Comparison of ENCODE assay signal across 25 mouse cellular contexts in the genomic region with DNA sequence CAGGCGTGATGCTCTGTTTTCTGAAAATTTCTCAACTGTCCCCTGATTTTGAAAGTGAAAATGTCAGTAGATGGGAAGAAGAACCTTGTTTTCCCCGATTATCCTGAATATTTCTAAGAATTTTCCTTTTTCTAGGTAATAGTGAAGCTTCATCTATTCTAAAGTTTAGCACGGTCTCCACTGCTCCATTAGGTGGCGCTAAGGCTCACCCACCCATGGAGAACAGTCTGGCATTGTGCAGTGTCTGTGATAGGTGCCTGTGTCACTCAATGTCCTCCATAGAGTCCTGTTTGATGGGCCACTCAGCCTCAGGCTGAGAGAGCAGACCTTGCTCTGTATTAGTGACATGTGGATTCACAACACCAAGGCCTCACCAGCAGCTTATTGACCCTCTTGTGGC.
DNase-seq lines count a peak whose midpoint lies in the region; ATAC-seq and TF ChIP-seq lines count a peak whose summit lies in the region.
"Had no signal": no experiment of that assay in that cellular context is flagged by ENCODE, and none has a peak within 500 bp of the region (broad histone marks: within the 10 kb centered on the region; RNA-seq: fewer than 3 reads in every experiment).

No protein-coding gene starts in this region.

- DNase-seq in embryo, embryonic 10.5 days (ENCODE audit: low spot score), result peak; percentile 4
- no peak for DNase-seq in embryo, embryonic 9.5 days (ENCODE audit: extremely low spot score)
- no peak for DNase-seq in liver, embryonic 14.5 days (ENCODE audit: low read depth in 3 of 3, low spot score in 3 of 3)
- DNase-seq in liver, embryonic 11.5 days (ENCODE audit: low spot score), result no peak
- DNase-seq in 416B (ENCODE audit: low read depth) (peak; percentile 11), ES-CJ7 (ENCODE audit: low read depth, low spot score) (peak; percentile 10)
- no peak for DNase-seq in left cerebral cortex, adult 2 months (ENCODE audit: extremely low spot score in 1 of 2, low spot score in 2 of 2)
- no peak for DNase-seq in cerebellum, adult 9-10 months
- DNase-seq: adrenal gland, adult 2 months; B cell, adult 2 months; cerebellum, postnatal 10 days; gastrocnemius, postnatal 14 days; heart, postnatal 4 days; kidney, adult 2 months; kidney, postnatal 14 days; lung, postnatal 10 days; right cerebral cortex, postnatal 4 days; thymus, postnatal 25 days had no signal

- no peak overlapping the region for H3K4me2 ChIP-seq in liver, embryonic 14.5 days (ENCODE audit: low read depth)
- H3K4me2 ChIP-seq in liver, embryonic 11.5 days, result no peak overlapping the region
- H3K4me2 ChIP-seq: forebrain, embryonic 12.5 days; heart, embryonic 15.5 days; midbrain, embryonic 13.5 days had no signal

- no peaks in the 10 kb centered on the region for H3K36me3 ChIP-seq in liver, embryonic 14.5 days (replicated peaks; ENCODE audit: control insufficient read depth, insufficient read depth, low read depth)
- H3K36me3 ChIP-seq in liver, embryonic 11.5 days (ENCODE audit: control insufficient read depth, insufficient read depth, low read length), result no peaks in the 10 kb centered on the region
- H3K36me3 ChIP-seq: forebrain, embryonic 12.5 days; G1E; heart, embryonic 15.5 days; limb, embryonic 10.5 days; midbrain, embryonic 13.5 days had no signal

- 40% methylated on average over 4 of the region's 4 CpGs for WGBS in liver, embryonic 14.5 days (ENCODE audit: insufficient replicate concordance)
- WGBS in liver, embryonic 11.5 days, result 59% methylated on average over 4 of the region's 4 CpGs

- H3K27ac ChIP-seq in liver, embryonic 14.5 days, result no peak overlapping the region
- no peak overlapping the region for H3K27ac ChIP-seq in liver, embryonic 11.5 days (ENCODE audit: low read depth, low read length)
- H3K27ac ChIP-seq in left cerebral cortex, adult 2 months, result no peak overlapping the region
- H3K27ac ChIP-seq: forebrain, embryonic 12.5 days; heart, embryonic 15.5 days; limb, embryonic 10.5 days; midbrain, embryonic 13.5 days had no signal

- no peak overlapping the region for H3K4me3 ChIP-seq in liver, embryonic 14.5 days (ENCODE audit: insufficient read depth in 1 of 2, low read depth in 2 of 2, low read length in 2 of 2)
- H3K4me3 ChIP-seq in liver, embryonic 11.5 days (ENCODE audit: low read depth, low read length), result no peak overlapping the region
- H3K4me3 ChIP-seq in left cerebral cortex, adult 2 months, result no peak overlapping the region
- H3K4me3 ChIP-seq: forebrain, embryonic 12.5 days; heart, embryonic 15.5 days; limb, embryonic 10.5 days; midbrain, embryonic 13.5 days; myocyte had no signal

- no peak for ATAC-seq in liver, embryonic 14.5 days (ENCODE audit: insufficient read depth)
- ATAC-seq in liver, embryonic 11.5 days (replicated peaks; ENCODE audit: low FRiP score), result no peak
- ATAC-seq: hindbrain, embryonic 16.5 days; midbrain, embryonic 13.5 days had no signal

- 0 out of 2 replicates have a peak, but pooled peaks have one; percentile 19 for TF ChIP-seq CTCF in liver, embryonic 14.5 days (IDR thresholded peaks at IDR 0.05; ENCODE audit: low read depth)
- no peak; the same call in none of the 2 replicates for TF ChIP-seq CTCF in left cerebral cortex, adult 2 months (IDR thresholded peaks at IDR 0.05)

- no peaks in the 10 kb centered on the region for H3K4me1 ChIP-seq in liver, embryonic 14.5 days (replicated peaks; ENCODE audit: control insufficient read depth in 2 of 2, insufficient read depth in 2 of 2, low read length in 1 of 2)
- H3K4me1 ChIP-seq in liver, embryonic 11.5 days (replicated peaks; ENCODE audit: control insufficient read depth, insufficient read depth, low read length), result no peaks in the 10 kb centered on the region
- H3K4me1 ChIP-seq: forebrain, embryonic 12.5 days; heart, embryonic 15.5 days; limb, embryonic 10.5 days; midbrain, embryonic 13.5 days had no signal

- H3K27me3 ChIP-seq in liver, embryonic 14.5 days (ENCODE audit: control insufficient read depth, insufficient read depth, low read length), result no peaks in the 10 kb centered on the region
- no peaks in the 10 kb centered on the region for H3K27me3 ChIP-seq in liver, embryonic 11.5 days (replicated peaks; ENCODE audit: control insufficient read depth, insufficient read depth, low read length)
- H3K27me3 ChIP-seq: forebrain, embryonic 12.5 days; heart, embryonic 15.5 days; midbrain, embryonic 13.5 days had no signal

- H3K9ac ChIP-seq in liver, embryonic 14.5 days (replicated peaks), result no peak overlapping the region
- H3K9ac ChIP-seq in liver, embryonic 11.5 days (ENCODE audit: low read depth, low read length), result no peak overlapping the region
- H3K9ac ChIP-seq: forebrain, embryonic 12.5 days; heart, embryonic 15.5 days; midbrain, embryonic 13.5 days had no signal

- intact Hi-C loops in left cerebral cortex, adult 2 months (cut with DNase I), result no loop called here

- no peaks in the 10 kb centered on the region for H3K9me3 ChIP-seq in liver, embryonic 14.5 days (ENCODE audit: control insufficient read depth, low read length)
- no peaks in the 10 kb centered on the region for H3K9me3 ChIP-seq in liver, embryonic 11.5 days (ENCODE audit: control insufficient read depth, low read length)
- H3K9me3 ChIP-seq: forebrain, embryonic 12.5 days; heart, embryonic 15.5 days; limb, embryonic 10.5 days; midbrain, embryonic 13.5 days had no signal

- no peak for TF ChIP-seq EP300 in liver, embryonic 14.5 days (IDR thresholded peaks at IDR 0.05; ENCODE audit: low read depth)

Comparison
In these comparisons a context has a peak if more than half of its experiments do, and no peak if none do; other contexts are left out.
1. DNase-seq: peak in embryo, embryonic 10.5 days (single experiment), 416B (single experiment) and ES-CJ7 (single experiment); none in embryo, embryonic 9.5 days (single experiment), liver, embryonic 14.5 days (0 of 3), liver, embryonic 11.5 days (single experiment), left cerebral cortex, adult 2 months (0 of 2) and cerebellum, adult 9-10 months (single experiment).